ENCODE assay signal across 25 mouse cellular contexts in genomic region chr17:8602976-8603375, GRCm38 (mm10). TPM values are rescaled to one million over a fixed set of nuclear protein-coding genes. Genes with fewer than 3 reads are reported as not detected.
"Had no signal": no experiment of that assay in that cellular context is flagged by ENCODE, and none has a peak within 500 bp of the region (broad histone marks: within the 10 kb centered on the region; RNA-seq: fewer than 3 reads in every experiment).

No protein-coding gene starts in this region.

- H3K27ac ChIP-seq: neural tube, embryonic 13.5 days; neural tube, embryonic 15.5 days; stomach, embryonic 15.5 days; stomach, postnatal 0 days had no signal

- H3K4me1 ChIP-seq: neural tube, embryonic 13.5 days; neural tube, embryonic 15.5 days; stomach, embryonic 15.5 days had no signal

- H3K9me3 ChIP-seq: neural tube, embryonic 13.5 days; neural tube, embryonic 15.5 days; stomach, embryonic 15.5 days had no signal

- H3K27me3 ChIP-seq: neural tube, embryonic 15.5 days had no signal

- H3K36me3 ChIP-seq: neural tube, embryonic 13.5 days; neural tube, embryonic 15.5 days; stomach, embryonic 15.5 days had no signal

- DNase-seq: retina, postnatal 1 day; right cerebral cortex, adult 18-20 months; right cerebral cortex, postnatal 14 days; right cerebral cortex, postnatal 25 days; right cerebral cortex, postnatal 4 days; spleen, adult 18-20 months; thymus, adult 18-20 months; thymus, adult 2 months; thymus, postnatal 14 days; thymus, postnatal 25 days; thymus, postnatal 36 days; thymus, postnatal 4 days had no signal

- H3K4me3 ChIP-seq: neural tube, embryonic 13.5 days; neural tube, embryonic 15.5 days; stomach, embryonic 15.5 days had no signal

RNA-seq across cellular contexts. Expression of gene Gm17087, which starts 36.2 kb away (rescaled TPM):
- total RNA-seq: neutrophil, adult 5-6 weeks had no signal
- polyA plus RNA-seq: neural tube, embryonic 13.5 days; neural tube, embryonic 14.5 days; neural tube, embryonic 15.5 days; small intestine, adult 2 months; spleen, adult 2 months; stomach, embryonic 14.5 days; stomach, embryonic 16.5 days; stomach, postnatal 0 days; testis, adult 2 months; thymus, adult 2 months; thymus, postnatal 0 days; urinary bladder, adult 2 months had no signal
